Mouse (Mus musculus): ENCODE results near the gene Map6. TPM values are rescaled to one million over a fixed set of nuclear protein-coding genes. Genes with fewer than 3 reads are reported as not detected.

The Map6 gene
- total RNA-seq, 2 experiments from 2014 or later = 96.6 to 98.6 TPM

- Histone ChIP-seq H3K27ac (no peak overlapping the region), H3K4me3 (no peak overlapping the region)
- DNase-seq (ENCODE audit: low spot score in 2 of 2) = no peak
- no peak for TF ChIP-seq CTCF (conservative IDR thresholded peaks at IDR 0.05)
Observed at GRCm38 (mm10) chr7:99378870-99379269, 111.6 kb downstream of the Map6 start.

- peak overlapping the region; percentile 92 for H3K27ac ChIP-seq
- TF ChIP-seq CTCF (conservative IDR thresholded peaks at IDR 0.05) = peak; percentile 70
- H3K4me3 ChIP-seq = peak overlapping the region; percentile 59
- no peak for DNase-seq (ENCODE audit: low spot score in 2 of 2)
Observed at GRCm38 (mm10) chr7:99380491-99381213, 113.4 kb downstream of the Map6 start.

- no peak for TF ChIP-seq CTCF (conservative IDR thresholded peaks at IDR 0.05)
- peak within 1 kb of the TSS; percentile 59 for H3K4me3 ChIP-seq
- H3K27ac ChIP-seq = peak within 1 kb of the TSS; percentile 92
- DNase-seq (ENCODE audit: low spot score in 2 of 2) = peak; percentile 98 to 100
Observed at GRCm38 (mm10) chr7:99381214-99382087, 114.2 kb downstream of the Map6 start, which contains the start of gene Gdpd5. Gdpd5 (plus strand) TSS chr7:99381414.

- peak overlapping the region; percentile 59 for H3K4me3 ChIP-seq
- H3K27ac ChIP-seq = peak overlapping the region; percentile 92
- TF ChIP-seq CTCF (conservative IDR thresholded peaks at IDR 0.05) = no peak
- no peak for DNase-seq (ENCODE audit: low spot score in 2 of 2)
Observed at GRCm38 (mm10) chr7:99382088-99383000, 115.1 kb downstream of the Map6 start.

- H3K27ac ChIP-seq = 0 out of 2 replicates have a peak overlapping the region, but pooled peaks have one; percentile 48
- TF ChIP-seq CTCF (conservative IDR thresholded peaks at IDR 0.05) = no peak
- no peak for DNase-seq (ENCODE audit: low spot score in 2 of 2)
- H3K4me3 ChIP-seq = peak overlapping the region; percentile 59
Observed at GRCm38 (mm10) chr7:99383246-99383645, 116.0 kb downstream of the Map6 start.

- no peak; the same call in 1 of the 2 replicates for TF ChIP-seq CTCF (conservative IDR thresholded peaks at IDR 0.05)
- peak overlapping the region; percentile 48 for H3K27ac ChIP-seq
- DNase-seq (ENCODE audit: low spot score in 2 of 2) = no peak
- peak overlapping the region; percentile 59; the same call in 1 of the 2 replicates for H3K4me3 ChIP-seq
Observed at GRCm38 (mm10) chr7:99384101-99384611, 116.9 kb downstream of the Map6 start.

GRCm38 (mm10) chr7:99386030-99386429 lies 118.8 kb downstream of the Map6 start:
- H3K4me3 ChIP-seq = no peak overlapping the region
- TF ChIP-seq CTCF (conservative IDR thresholded peaks at IDR 0.05) = no peak
- no peak for DNase-seq (ENCODE audit: low spot score in 2 of 2)
- no peak overlapping the region for H3K27ac ChIP-seq

Other genes with a start within 250 kb of the Map6 start
- 10 to 100 TPM; 48.9 to 52.4 TPM for gene Uvrag, start 126.3 kb upstream of the Map6 start, total RNA-seq (2021)
- 100 to 1,000 TPM; 111 TPM for gene Dgat2, start 84.7 kb upstream of the Map6 start, total RNA-seq (2021)
- not detected for gene Mogat2, start 28.8 kb upstream of the Map6 start, total RNA-seq (2021)
- gene Serpinh1, start 85.8 kb downstream of the Map6 start, total RNA-seq (2021) = 10 to 100 TPM; 20.7 to 21.1 TPM
- gene Gdpd5, start 114.0 kb downstream of the Map6 start, total RNA-seq (2021) = 10 to 100 TPM; 20.8 to 24.3 TPM
- 1 to 10 TPM; 2.0 to 2.8 TPM for gene Klhl35, start 198.6 kb downstream of the Map6 start, total RNA-seq (2021)
- gene Rps3, start 216.3 kb downstream of the Map6 start, total RNA-seq (2021) = 100 to 1,000 TPM; 278 to 289 TPM

Measured in layer of hippocampus, adult 2 months (tissue).